Mouse (Mus musculus): ENCODE results near the gene Lrrc36.

GRCm38 (mm10) chr8:105470681-105471313 lies 57.4 kb downstream of the Lrrc36 start:
- no peak for TF ChIP-seq CTCF (IDR thresholded peaks at IDR 0.05; ENCODE audit: extremely low read depth, insufficient read length, insufficient replicate concordance, low read depth, low read length)
- no peak for TF ChIP-seq POLR2A (IDR thresholded peaks at IDR 0.05; ENCODE audit: low read depth, low read length)
